Mouse (Mus musculus) adipose tissue, adult 10 weeks (tissue): ENCODE results near the gene Copz1. TPM values are rescaled to one million over a fixed set of nuclear protein-coding genes. Genes with fewer than 3 reads are reported as not detected.

Experiments used
- polyA plus RNA-seq: library from polyadenylated mRNA; stranded (reverse); fragments of 350-450 nt; fragmentation: Illumina TruSeq; extraction: RNeasy Lipid Tissue Mini Kit (QIAGEN cat#74804); gene quantifications from one replicate; pipeline ENCODE4 v1.2.3, GENCODE M21; 2014; ENCODE audit warnings: low read depth, low replicate concordance

Copz1 gene
- polyA plus RNA-seq: 134 TPM

GRCm38 (mm10) chr15:103272419-103273279 lies at the start of gene Copz1:
Copz1 (plus strand) TSS chr15:103272714.

GRCm38 (mm10) chr15:103239685-103240159 lies 32.8 kb upstream of the Copz1 start, which contains the start of gene Cbx5:
Cbx5 (minus strand) TSS chr15:103239816.

GRCm38 (mm10) chr15:103240160-103241028 lies 32.1 kb upstream of the Copz1 start, which contains the start of gene Hnrnpa1:
Hnrnpa1 (plus strand) TSS chr15:103240432.

GRCm38 (mm10) chr15:103257790-103258728 lies 14.5 kb upstream of the Copz1 start, which contains the start of gene Nfe2:
Nfe2 (minus strand) TSS chr15:103258403.

GRCm38 (mm10) chr15:103310365-103310910 lies 37.9 kb downstream of the Copz1 start, which contains the start of gene Gpr84:
Gpr84 (minus strand) TSS chr15:103310612.

GRCm38 (mm10) chr15:103339961-103340337 lies 67.4 kb downstream of the Copz1 start, which contains the start of gene Zfp385a:
Zfp385a (minus strand) TSS chr15:103340093.

Other genes starting within 250 kb of the Copz1 start
- 13.3 TPM for gene Smug1, start 105.6 kb upstream of the Copz1 start, polyA plus RNA-seq
- gene Cbx5, start 32.9 kb upstream of the Copz1 start, polyA plus RNA-seq: 53.6 TPM
- 282 TPM for gene Hnrnpa1, start 32.3 kb upstream of the Copz1 start, polyA plus RNA-seq
- gene Nfe2, start 14.3 kb upstream of the Copz1 start, polyA plus RNA-seq: 0.68 TPM
- gene Gpr84, start 37.9 kb downstream of the Copz1 start, polyA plus RNA-seq: 0.63 TPM
- 27.2 TPM for gene Zfp385a, start 67.4 kb downstream of the Copz1 start, polyA plus RNA-seq
- 14.1 TPM for gene Itga5, start 94.0 kb downstream of the Copz1 start, polyA plus RNA-seq
- 9.4 TPM for gene Gtsf1, start 157.8 kb downstream of the Copz1 start, polyA plus RNA-seq
- gene Gtsf2, start 175.8 kb downstream of the Copz1 start, polyA plus RNA-seq: 3.1 TPM
- 11.8 TPM for gene Nckap1l, start 181.1 kb downstream of the Copz1 start, polyA plus RNA-seq
- gene Pde1b, start 230.3 kb downstream of the Copz1 start, polyA plus RNA-seq: 5.9 TPM